Mouse (Mus musculus) activated CD4-positive, CD25-positive, alpha-beta regulatory T cell, adult 4 months (primary cell): ENCODE measurements at regions not wholly inside any gene's neighbourhood (a gene's known extent, or its start where the extent isn't known, plus 50 kb on each side); places are given as distances from the start of the nearest gene placed in this dataset.

Experiments used
- ATAC-seq: one replicate; pipeline ENCODE4 v1.8.0; 2017

DNA sequence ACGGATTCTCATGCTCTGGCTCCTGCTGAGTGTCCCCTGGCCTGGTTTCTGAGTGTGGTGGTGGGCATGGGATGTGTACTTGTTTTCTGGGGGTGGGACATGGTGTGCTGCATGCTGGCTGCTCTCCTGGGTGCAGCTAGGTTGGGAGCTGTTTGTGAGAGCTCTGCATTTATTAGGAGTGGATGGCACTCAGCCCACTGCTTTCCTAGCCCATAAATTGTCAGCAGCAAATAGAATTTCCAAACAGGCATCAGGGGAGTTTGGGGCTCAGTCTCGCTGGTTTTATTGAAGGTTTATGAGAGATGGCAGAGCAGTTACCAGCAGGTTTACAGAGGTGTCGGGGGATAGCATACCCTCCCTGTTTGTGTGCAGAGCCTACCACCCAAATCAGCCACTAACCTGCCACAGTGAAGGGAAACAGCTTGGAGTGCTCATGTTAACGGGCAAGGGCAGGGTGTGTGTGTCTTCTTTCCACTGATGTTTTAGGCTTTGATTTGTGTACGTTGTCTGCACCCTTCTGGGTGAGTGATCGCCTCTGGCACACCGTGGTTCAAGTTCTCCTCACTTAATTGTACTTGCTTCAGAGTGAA, 372.6 kb downstream of the Eipr1 start:
- ATAC-seq, result no peak

DNA sequence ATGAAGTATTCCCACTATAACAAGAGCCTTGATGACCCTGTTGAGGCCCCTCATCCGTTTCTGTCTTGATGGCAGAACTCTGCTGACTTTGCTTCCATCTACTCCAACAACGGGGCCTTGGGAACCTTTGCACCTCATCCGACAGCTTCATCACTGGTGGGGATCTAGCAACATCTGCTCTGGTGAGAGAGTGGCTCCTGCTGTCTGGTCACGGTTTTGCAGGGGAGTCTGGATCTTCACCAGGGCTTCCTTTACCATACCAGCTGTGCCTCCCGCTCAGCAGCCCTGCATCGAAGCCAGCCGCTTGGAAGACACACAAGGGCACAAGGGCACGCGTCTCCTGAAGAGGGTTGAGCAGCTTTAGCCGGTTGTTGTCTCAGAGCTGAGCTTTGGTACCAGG, 377.2 kb downstream of the Eipr1 start:
- no peak for ATAC-seq

DNA sequence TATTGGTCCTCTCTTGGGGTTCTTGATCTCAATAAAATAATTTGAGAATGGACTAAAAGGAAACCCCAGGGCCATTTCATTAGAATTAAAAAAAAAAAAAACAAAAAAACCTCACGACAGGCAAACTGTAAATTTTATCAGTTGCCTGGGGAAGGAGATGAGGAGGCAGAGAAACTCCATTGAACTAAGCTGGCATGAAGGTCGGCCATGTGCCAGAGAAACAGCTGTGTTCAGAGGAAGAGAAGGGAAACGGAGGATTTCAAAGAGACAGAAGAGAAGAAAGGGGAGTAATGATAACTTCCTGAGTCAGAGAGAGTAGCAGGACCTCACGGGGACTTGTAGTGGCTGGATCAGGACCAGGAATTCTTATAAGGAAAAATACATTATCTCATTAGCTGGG, 377.7 kb downstream of the Eipr1 start:
- ATAC-seq, result no peak

DNA sequence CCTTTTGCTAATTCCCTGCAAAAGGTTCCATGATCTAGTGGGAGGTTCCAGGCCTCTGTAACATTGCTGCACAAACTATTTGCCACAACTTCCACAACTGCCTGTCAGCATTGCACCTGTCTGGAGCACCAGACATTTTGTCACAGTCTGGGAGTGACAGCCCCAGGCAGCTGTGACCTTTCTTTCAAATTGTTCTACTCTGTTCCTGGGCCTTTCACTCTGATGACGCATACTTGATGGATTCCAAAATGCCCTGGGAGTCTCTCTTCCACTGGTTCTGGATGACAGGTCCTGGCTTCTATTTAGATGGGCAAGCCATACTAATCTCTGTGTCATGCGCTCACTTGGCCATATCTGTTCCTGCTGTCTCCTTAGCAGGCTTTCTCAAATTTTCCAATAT, 382.7 kb downstream of the Eipr1 start:
- ATAC-seq, result no peak

DNA sequence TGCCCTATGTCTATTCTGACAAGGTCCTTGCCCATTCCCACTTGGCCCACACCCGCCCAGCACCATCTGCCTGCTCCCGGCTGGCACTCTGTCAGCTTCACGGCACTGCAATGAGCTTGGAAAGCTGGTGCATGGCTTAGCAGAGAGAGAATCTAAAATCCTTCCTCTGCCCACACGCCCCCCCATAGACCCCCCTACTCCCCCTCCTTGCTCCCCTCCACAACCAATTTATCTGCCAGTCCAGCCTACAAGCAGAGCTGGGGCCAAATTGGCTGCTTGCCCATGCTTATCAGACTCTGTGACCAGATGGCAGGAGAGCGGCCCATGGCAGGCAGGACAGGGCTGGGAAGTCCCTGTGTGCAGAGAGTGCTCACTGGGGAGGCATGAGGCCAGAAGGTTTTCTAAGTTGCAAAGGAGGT, 385.3 kb downstream of the Eipr1 start:
- ATAC-seq, result no peak

DNA sequence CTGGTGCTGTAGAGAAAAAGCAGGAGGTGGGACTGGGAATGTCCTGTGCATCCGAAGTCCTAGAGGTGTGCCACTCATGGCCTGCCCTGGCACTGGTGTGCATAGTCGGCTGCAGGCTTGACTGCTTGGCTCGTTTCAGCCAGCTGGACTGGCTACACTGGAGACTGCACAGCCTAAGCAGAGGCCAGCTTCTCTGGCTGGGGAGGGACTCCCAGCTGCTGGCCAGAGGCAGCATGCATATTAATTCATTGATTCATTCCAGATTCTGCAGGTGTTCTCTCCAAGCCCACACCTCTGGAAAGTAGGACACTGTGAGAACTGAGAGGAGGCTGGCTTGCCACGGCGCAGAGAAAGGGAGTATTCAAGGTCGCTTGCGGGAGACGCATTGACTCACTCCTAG, 385.9 kb downstream of the Eipr1 start:
- no peak for ATAC-seq

DNA sequence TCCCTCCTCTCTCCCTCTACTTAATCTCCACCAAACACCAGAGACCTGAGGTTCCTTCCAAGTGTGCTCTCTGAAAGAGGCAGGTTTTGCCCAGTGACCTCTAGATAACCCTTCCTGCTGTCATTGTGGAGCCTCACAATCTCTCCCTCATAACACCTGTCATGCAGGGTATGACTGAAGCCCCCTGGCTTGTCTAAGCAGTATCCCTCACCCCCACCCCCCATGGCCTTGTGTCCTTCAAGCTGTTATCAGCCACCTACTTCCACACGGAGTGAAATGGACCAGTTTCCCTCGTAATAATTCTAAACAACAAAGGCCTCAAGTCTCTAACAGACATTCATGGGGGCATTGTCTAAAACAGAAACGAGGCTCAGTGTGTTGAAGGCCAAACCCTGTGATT, 387.6 kb upstream of the Myt1l start:
- ATAC-seq, result no peak

DNA sequence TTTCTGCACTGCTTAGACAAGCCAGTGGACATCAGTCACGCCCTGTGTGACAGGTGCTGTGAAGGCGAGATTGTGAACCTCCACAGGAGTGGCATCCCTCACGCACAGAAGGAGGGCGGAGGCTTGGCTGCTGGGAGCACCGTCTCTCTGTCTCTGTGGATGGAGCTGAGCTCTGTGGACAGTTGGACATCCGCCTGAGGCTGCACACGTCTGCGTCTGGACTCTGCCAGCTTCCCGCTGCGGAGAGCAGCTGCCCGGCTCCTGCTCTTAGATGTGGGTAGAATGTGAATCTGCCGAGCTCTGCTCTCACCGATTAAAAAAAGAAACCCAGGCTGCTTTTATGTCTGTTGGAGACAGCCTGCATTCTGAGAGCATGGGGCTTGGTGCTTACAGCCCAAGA, 387.1 kb upstream of the Myt1l start:
- no peak for ATAC-seq

DNA sequence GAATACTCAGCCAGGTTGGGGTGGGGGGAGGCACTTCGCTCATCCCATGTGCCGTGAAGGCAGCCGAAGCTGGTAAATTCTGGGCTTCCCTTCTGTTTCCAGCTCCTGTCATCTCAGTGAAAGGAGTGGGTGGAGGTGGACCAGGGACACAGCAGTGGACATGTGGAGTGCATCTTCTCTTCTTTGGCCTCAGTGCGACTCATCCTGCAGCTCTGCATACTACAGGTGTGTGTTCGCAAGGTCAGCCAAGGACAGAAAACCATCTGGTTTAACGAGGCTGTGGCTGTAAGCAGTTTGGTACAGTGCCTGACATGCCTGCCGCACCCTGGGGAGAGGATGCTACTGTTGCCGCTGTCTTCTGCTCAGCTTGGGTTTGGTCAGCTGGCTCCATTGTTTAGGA, 386.3 kb upstream of the Myt1l start:
- ATAC-seq, result no peak

DNA sequence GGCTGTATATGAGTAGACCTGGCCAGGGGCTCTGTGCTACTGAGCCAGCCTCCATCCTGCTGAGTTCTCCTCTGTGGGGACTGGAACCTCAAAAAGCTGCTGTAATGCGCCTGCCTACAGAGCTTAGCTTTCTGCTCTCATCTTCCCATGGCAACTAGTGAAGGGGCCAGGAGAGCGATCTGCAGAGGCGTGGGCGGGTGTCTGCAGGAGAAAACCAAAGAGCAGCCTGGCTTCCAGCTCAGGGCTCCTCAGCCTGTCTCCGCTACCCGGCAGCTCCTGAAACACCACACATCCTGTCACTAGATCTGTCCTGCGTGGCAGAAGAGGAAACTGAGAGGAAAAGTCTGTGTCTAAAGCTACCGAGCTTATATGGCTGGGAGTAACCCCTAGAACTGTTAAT, 384.9 kb upstream of the Myt1l start:
- ATAC-seq, result no peak

DNA sequence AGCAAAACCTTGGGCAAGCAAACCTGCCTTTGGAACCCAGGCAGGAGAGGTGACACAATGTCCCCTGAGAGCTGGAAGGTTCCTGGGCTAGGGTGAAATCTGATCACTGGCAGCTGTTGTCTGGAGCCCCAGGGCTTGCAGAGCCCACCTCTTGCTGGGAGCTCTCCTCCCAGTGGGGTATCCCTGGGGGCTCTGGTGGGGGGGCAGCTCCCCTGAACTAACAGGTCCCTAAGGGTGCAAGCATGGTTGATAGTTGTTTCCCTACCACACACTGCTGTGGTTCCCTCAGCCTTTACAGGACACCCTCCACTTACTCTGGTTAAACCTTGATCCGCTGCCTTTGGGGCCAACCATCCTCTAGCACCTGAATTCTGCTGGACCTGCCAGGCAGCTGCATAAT, 367.3 kb upstream of the Myt1l start:
- no peak for ATAC-seq

DNA sequence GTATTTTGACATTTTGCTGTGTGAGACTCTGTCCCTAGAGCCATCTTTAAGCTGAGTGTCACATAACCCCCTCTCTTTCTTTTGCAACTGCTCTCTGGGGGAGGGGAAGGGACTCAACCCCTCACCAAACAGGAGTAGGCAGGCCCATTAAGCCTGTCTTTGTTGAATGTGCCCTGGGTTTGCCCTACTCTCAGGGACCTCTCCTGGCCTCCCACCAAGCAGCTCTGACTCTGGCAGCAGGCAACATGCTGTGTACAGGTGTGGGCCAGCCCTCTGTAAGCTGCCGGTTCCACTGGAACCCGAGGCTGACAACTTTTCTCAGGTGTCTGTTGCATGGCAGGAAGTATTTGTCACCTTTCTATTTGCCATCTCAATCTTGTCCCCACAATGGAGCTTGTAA, 366.6 kb upstream of the Myt1l start:
- no peak for ATAC-seq

DNA sequence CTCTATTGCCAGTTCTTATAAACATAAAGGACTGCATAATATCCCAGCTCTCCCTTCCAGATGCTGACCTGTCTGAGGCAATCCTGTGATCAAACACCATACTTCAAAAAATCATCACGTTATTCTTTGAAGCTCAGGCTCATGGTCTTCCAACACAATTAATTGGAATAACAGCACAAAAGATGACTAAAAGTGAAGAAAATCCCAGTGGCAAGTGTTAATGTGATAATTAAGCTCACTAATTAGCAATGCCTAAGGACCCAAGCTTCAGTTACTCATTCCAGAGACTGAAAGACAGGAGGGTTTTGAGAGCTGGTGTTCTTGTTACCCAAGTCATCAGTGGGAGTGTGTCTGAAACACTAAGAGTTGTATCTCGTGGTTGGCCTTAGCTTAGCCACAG, 363.5 kb upstream of the Myt1l start:
- ATAC-seq, result no peak

DNA sequence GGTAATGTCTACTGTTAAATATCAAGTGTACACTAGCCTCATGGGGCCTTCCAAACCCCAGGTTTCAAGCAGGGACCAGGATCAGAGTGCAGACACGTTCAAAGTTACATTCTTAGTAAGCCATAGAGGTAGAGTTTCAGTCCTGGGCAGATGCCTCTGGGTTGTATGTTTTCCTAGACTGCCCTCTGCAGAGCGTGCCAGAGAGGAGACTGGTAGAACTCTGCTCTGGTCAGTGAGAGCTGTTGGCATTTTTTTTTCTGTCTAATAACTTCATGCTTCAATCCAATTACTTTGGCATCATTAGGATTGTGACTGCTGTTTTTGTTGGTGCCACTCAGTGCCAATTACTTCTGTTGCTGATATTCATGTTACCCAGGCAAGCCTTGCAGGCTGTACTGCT, 361.9 kb upstream of the Myt1l start:
- ATAC-seq, result no peak

DNA sequence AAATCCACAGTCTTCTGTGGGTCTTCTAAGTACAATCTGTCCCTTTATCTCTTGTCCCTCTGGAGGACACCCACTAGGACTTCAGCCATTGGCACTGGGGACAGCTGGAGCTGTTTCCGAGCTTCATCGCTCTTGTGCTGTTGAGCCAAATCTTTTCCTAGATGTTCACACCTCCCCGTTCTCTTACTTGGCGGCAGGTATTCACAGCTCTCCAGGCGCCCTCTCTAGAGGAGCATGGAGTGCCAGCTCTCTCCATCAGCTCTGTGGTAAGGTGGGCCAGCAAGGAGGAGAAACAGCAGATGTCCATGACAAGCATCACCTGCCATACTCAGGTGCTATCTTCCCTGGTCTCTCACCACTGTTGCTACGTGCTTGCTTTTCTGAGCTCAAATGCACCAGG, 360.3 kb upstream of the Myt1l start:
- no peak for ATAC-seq

DNA sequence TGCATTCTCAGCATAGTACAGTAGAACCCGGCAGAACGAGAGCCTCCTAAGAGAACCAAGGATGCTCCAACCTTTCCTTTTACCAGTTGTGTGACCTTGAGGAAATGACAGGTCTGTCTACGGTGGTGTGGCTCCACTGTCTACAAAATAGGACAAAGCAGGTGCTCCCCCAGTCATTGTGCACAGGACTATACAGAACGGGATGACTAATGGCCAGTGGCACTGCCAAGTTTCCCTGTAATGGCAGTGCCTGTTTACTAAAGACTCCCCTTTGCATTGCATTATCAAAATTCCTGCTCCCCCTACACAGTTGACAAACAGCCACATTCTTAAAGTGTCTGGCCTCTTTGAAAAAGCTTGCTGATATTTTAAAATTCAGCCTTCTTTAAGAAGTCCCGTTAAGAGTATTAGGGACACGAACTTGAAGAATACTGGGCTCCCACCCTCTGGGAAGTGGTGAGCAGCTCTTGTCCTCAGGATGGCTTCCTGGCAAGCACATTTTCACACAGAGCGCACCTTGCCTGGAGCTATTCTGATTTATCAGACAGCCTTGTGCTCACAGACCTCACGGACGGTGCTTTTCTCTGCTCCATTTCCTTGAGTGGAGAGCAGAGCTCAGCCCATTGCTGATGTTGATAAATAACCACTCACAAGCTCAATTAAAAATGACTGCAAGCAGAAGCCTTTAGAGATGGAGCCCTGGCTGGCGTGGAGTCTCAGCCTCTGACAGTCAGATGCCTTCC, 352.3 kb upstream of the Myt1l start:
- no peak for ATAC-seq

DNA sequence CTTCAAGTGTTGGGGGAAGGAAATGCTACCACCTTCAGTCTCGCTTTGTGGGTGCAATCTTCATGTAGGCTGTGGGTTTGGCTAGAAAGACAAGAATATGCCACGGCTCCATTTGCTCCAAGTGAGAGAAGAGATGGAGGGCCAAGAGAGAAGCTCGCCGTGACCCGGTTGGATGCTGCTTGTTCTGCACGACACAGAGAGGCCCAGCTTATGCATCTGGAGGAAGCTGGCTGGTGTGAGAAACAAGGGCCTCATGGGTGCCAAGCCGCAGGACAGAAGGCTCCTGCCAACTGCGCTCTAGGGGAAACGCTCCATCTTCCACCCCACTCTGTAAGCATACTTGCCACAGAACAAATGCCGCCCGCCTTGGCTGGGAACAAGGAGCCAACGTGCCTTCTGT, 351.0 kb upstream of the Myt1l start:
- no peak for ATAC-seq

DNA sequence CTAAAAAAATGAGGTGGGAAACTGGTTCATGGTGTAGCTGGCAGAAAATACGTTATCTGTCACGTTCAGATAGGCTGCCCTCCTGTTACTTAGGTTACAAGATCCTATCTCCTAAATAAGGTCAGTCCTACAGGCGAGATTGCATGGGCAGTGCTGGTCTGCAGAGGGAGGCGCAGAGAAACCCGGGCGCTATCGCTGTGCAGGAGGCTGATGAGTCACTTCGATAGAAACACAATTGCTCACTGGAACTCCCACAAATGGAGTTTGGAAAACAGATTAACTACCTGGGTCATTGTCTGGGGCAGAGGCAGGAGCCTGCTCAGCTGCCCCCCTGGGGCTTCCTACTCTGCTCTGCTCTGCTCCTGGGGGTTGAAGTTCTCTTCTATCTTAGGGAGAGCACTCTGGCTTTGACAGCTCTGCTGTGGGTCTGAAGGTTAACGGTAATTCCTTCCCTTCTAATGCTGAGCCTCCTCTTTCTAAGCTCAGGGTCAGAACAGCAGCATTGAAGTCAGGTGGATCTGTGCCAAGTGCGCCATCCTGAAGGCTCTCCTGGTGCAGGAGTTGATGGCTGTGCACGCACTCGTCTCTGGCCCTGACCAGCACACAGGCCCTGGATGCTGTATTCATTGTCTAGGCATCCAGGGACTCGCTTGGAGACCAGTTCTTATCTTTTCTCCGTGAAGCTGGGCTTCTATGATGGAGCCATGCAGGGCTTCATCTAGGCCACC, 349.9 kb upstream of the Myt1l start:
- ATAC-seq, result no peak

DNA sequence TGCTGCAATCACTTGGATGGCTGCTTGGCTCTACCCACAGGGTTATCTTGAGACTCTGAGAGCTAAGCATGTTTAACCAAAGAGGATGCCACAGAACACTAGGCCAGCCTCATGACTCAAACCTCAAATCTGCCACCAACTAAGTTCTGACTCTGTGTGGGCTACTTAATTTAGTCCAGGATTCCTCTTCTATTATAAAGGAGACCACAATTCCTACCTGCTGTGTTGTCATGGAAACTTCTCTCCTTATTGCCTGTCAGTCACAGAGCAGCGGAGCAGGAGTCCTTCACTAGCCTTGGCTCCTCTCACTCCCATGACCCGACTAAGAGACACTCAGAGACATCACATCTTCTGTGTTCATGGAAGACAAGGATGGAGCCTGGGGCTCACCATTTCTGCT, 348.8 kb upstream of the Myt1l start:
- ATAC-seq, result no peak

DNA sequence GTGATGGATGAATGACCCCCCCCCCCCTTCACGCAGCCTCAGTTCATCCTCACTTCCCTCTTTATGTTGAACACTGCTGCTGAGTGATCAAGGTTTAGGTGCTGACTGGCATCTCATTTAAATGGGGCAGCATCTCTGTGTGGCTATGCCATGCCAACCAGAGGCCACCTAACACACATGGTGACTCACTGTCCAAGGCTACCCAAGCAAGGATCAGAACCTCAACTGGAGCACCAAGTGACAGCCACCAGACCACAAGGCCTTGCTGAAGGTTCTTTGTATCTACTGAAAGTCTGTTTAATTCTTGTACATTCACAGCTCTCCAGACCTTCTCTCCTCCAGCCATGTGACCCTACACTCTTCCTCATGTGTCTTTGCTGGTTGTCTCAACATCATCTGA, 347.6 kb upstream of the Myt1l start:
- no peak for ATAC-seq

DNA sequence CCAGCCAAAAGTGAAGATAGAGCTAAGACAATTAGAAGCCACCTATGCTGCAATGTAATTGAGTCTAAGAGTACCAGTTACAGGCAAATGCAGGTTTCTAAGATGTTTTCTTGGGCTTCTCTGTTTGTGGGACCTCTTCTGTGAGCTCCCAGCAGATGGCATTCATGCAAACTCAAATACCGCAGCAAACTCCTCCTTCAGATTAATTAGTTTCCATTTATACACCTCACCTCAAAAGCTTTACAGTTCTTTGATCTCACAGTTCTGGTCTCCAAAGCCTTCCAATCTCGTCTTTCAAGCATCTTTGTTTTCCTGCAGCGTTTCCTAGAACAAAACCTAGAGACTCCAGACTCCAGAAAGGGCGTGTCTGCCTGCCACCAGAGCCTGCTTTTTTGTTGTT, 340.6 kb upstream of the Myt1l start:
- no peak for ATAC-seq

DNA sequence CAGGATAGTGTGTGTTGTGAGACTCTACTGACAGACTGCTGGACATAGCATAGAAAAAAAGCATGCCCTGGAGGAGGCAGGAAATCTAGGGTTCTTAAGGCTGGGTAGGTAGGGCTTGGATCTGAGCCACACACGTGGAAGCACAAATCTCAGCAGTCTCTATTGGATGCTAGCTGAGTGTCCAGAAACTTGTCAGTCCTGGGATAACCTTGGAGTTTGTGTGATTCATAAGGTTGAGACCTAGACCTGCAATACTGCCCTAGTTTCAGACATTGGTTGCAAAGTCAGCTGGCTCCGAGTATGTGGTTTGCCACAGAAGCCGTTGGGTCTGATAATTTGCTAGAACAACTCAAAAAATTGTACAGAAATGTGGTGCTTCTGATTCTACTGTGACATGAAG, 335.8 kb upstream of the Myt1l start:
- no peak for ATAC-seq

DNA sequence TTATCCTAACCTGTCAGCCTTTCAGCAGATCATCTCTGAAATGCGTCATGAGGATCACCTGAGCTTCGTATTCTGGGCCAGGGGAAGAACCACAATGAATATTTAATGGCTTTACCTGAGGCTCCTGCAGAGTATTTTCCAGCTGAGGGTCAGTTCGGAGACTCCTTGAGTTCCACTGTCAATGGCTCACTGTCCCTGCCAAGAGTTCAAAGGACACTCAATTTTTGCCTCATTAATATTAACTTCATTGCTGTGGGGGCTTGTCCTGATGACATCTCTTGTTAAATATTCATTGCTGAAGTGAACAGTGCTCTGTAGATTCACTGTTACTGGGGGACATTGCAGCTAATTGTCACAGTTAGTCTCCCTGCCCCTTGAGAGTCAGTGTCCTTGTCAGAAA, 316.2 kb upstream of the Myt1l start:
- no peak for ATAC-seq

DNA sequence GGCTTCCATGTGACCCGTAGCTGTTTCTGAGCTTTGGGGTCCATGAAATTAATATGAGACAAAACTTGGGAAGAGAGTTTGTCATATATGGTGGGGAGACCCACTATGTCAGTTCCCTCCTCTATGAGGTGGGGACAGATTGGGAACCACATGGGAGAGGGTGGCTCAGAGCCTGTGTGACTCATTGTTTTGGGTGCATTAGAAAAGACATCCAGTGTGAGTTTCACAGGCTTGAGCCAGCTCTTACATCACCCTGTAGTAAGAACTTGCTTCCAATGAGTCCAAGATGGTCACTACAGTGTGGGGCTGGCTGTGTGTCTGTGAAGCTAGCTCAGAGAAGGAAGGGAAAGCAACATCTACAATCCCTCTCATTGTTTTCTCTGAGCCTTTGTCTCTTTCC, 314.6 kb upstream of the Myt1l start:
- no peak for ATAC-seq
